31 mouse cellular contexts compared by ENCODE assay signal in genomic region chr7:67211971-67212370, GRCm38 (mm10). TPM values are rescaled to one million over a fixed set of nuclear protein-coding genes. Genes with fewer than 3 reads are reported as not detected.
DNase-seq lines count a peak whose midpoint lies in the region; ATAC-seq and TF ChIP-seq lines count a peak whose summit lies in the region.
"Had no signal": no experiment of that assay in that cellular context is flagged by ENCODE, and none has a peak within 500 bp of the region (broad histone marks: within the 10 kb centered on the region; RNA-seq: fewer than 3 reads in every experiment).

No protein-coding gene starts in this region.

- H3K9me3 ChIP-seq in hindbrain, embryonic 10.5 days = no peaks in the 10 kb centered on the region
- no peaks in the 10 kb centered on the region for H3K9me3 ChIP-seq in hindbrain, embryonic 13.5 days
- no peaks in the 10 kb centered on the region for H3K9me3 ChIP-seq in stomach, embryonic 15.5 days
- H3K9me3 ChIP-seq: embryonic facial prominence, embryonic 15.5 days; forebrain, embryonic 12.5 days; G1E; heart, embryonic 12.5 days; intestine, embryonic 15.5 days; limb, embryonic 10.5 days; limb, embryonic 15.5 days; midbrain, embryonic 10.5 days; midbrain, embryonic 15.5 days; neural tube, embryonic 12.5 days had no signal

- no peak for ATAC-seq in hindbrain, embryonic 13.5 days (ENCODE audit: low FRiP score)
- ATAC-seq in stomach, embryonic 15.5 days (ENCODE audit: insufficient read depth, low FRiP score, low read depth) = peak; percentile 43; the same call in 1 of the 2 replicates
- ATAC-seq: forebrain, postnatal 0 days; hindbrain, postnatal 0 days; intestine, embryonic 15.5 days; midbrain, embryonic 15.5 days had no signal

- H3K27me3 ChIP-seq in hindbrain, embryonic 10.5 days (ENCODE audit: insufficient read depth, poor library complexity, severe bottlenecking) = no peaks in the 10 kb centered on the region
- no peaks in the 10 kb centered on the region for H3K27me3 ChIP-seq in hindbrain, embryonic 13.5 days
- H3K27me3 ChIP-seq in stomach, embryonic 15.5 days (replicated peaks) = no peaks in the 10 kb centered on the region
- no peaks in the 10 kb centered on the region for H3K27me3 ChIP-seq in kidney, adult 2 months (replicated peaks; ENCODE audit: control insufficient read depth, insufficient read depth, low read length)
- H3K27me3 ChIP-seq: embryonic facial prominence, embryonic 15.5 days; forebrain, embryonic 12.5 days; heart, embryonic 12.5 days; intestine, embryonic 15.5 days; limb, embryonic 15.5 days; midbrain, embryonic 15.5 days; neural tube, embryonic 12.5 days had no signal

- 43% methylated on average over 4 of the region's 4 CpGs for WGBS in hindbrain, embryonic 10.5 days
- 29% methylated on average over 4 of the region's 4 CpGs for WGBS in hindbrain, embryonic 13.5 days
- 56% methylated on average over 4 of the region's 4 CpGs for WGBS in stomach, embryonic 15.5 days
- 77% methylated on average over 4 of the region's 4 CpGs for WGBS in kidney, adult 2 months

- no peak overlapping the region for H3K9ac ChIP-seq in hindbrain, embryonic 13.5 days
- no peak overlapping the region for H3K9ac ChIP-seq in stomach, embryonic 15.5 days
- H3K9ac ChIP-seq: embryonic facial prominence, embryonic 15.5 days; forebrain, embryonic 12.5 days; forebrain, postnatal 0 days; heart, embryonic 12.5 days; intestine, embryonic 15.5 days; limb, embryonic 15.5 days; liver, embryonic 14.5 days; lung, embryonic 14.5 days; midbrain, embryonic 15.5 days; neural tube, embryonic 12.5 days had no signal

- no peak for TF ChIP-seq CTCF in kidney, adult 2 months (conservative IDR thresholded peaks at IDR 0.05; ENCODE audit: insufficient read depth, insufficient read length, low read depth, low read length)

- TF ChIP-seq POLR2A in kidney, adult 2 months (IDR thresholded peaks at IDR 0.05; ENCODE audit: low read depth, low read length) = no peak

- no peak overlapping the region for H3K4me3 ChIP-seq in hindbrain, embryonic 10.5 days
- H3K4me3 ChIP-seq in hindbrain, embryonic 13.5 days = no peak overlapping the region
- H3K4me3 ChIP-seq in stomach, embryonic 15.5 days (replicated peaks) = no peak overlapping the region
- no peak overlapping the region for H3K4me3 ChIP-seq in kidney, adult 2 months (ENCODE audit: insufficient read depth, low read depth, low read length)
- H3K4me3 ChIP-seq: embryonic facial prominence, embryonic 15.5 days; forebrain, embryonic 12.5 days; heart, embryonic 12.5 days; intestine, embryonic 15.5 days; limb, embryonic 10.5 days; limb, embryonic 15.5 days; midbrain, embryonic 10.5 days; midbrain, embryonic 15.5 days; neural tube, embryonic 12.5 days had no signal

- peak; percentile 21 for DNase-seq in adrenal gland, postnatal 10 days
- no peak for DNase-seq in adrenal gland, adult 8-10 months
- DNase-seq in hindbrain, embryonic 10.5 days (ENCODE audit: low spot score) = peak; percentile 25
- peak; percentile 46 for DNase-seq in embryo, embryonic 10.5 days (ENCODE audit: low spot score)
- DNase-seq in kidney, adult 2 months = no peak
- no peak for DNase-seq in layer of hippocampus, postnatal 25 days (ENCODE audit: extremely low spot score in 1 of 2, low spot score in 1 of 2)
- DNase-seq: adrenal gland, adult 2 months; cerebellum, adult 2 months; cerebellum, postnatal 14 days; forebrain, postnatal 0 days; gastrocnemius, postnatal 14 days; heart, postnatal 4 days; kidney, adult 8-10 months; lung, embryonic 14.5 days; lung, postnatal 14 days; thymus, postnatal 14 days had no signal

- no peaks in the 10 kb centered on the region for H3K36me3 ChIP-seq in hindbrain, embryonic 10.5 days
- no peaks in the 10 kb centered on the region for H3K36me3 ChIP-seq in hindbrain, embryonic 13.5 days
- no peaks in the 10 kb centered on the region for H3K36me3 ChIP-seq in stomach, embryonic 15.5 days
- H3K36me3 ChIP-seq in kidney, adult 2 months (ENCODE audit: control insufficient read depth, insufficient read depth, low read length) = no peaks in the 10 kb centered on the region
- H3K36me3 ChIP-seq: embryonic facial prominence, embryonic 15.5 days; forebrain, embryonic 12.5 days; G1E; heart, embryonic 12.5 days; intestine, embryonic 15.5 days; limb, embryonic 10.5 days; limb, embryonic 15.5 days; midbrain, embryonic 10.5 days; midbrain, embryonic 15.5 days; neural tube, embryonic 12.5 days had no signal

- H3K27ac ChIP-seq in hindbrain, embryonic 10.5 days = peak overlapping the region; percentile 66; the same call in 1 of the 2 replicates
- H3K27ac ChIP-seq in hindbrain, embryonic 13.5 days = no peak overlapping the region
- no peak overlapping the region for H3K27ac ChIP-seq in stomach, embryonic 15.5 days
- no peak overlapping the region for H3K27ac ChIP-seq in kidney, adult 2 months (ENCODE audit: insufficient read depth, low read depth, low read length)
- H3K27ac ChIP-seq: embryonic facial prominence, embryonic 15.5 days; forebrain, embryonic 12.5 days; hindbrain, postnatal 0 days; intestine, embryonic 15.5 days; kidney, postnatal 0 days; limb, embryonic 10.5 days; limb, embryonic 15.5 days; liver, embryonic 14.5 days; midbrain, embryonic 15.5 days; neural tube, embryonic 12.5 days had no signal

- peaks cover 40% of the 10 kb centered on the region for H3K4me1 ChIP-seq in hindbrain, embryonic 10.5 days (replicated peaks)
- peaks cover 7% of the 10 kb centered on the region; the same call in 1 of the 2 replicates for H3K4me1 ChIP-seq in hindbrain, embryonic 13.5 days (replicated peaks)
- no peaks in the 10 kb centered on the region for H3K4me1 ChIP-seq in stomach, embryonic 15.5 days
- H3K4me1 ChIP-seq in kidney, adult 2 months (ENCODE audit: control insufficient read depth, insufficient read depth, low read length) = peaks cover 6% of the 10 kb centered on the region; the same call in 1 of the 2 replicates
- H3K4me1 ChIP-seq: intestine, embryonic 15.5 days; limb, embryonic 15.5 days; midbrain, embryonic 15.5 days had no signal

- no peak overlapping the region for H3K4me2 ChIP-seq in hindbrain, embryonic 13.5 days
- no peak overlapping the region for H3K4me2 ChIP-seq in stomach, embryonic 15.5 days
- H3K4me2 ChIP-seq: embryonic facial prominence, embryonic 15.5 days; forebrain, embryonic 12.5 days; heart, embryonic 12.5 days; intestine, embryonic 15.5 days; limb, embryonic 15.5 days; lung, embryonic 14.5 days; midbrain, embryonic 15.5 days; neural tube, embryonic 12.5 days had no signal

RNA-seq across cellular contexts. Expression of gene Lysmd4, which starts 10.4 kb away (rescaled TPM):
- total RNA-seq in adrenal gland, postnatal 10 days (2021) = 10 to 100 TPM in 1 of 2 experiments, 1 to 10 TPM in 1; 9.9 to 12.7 TPM
- total RNA-seq in adrenal gland, adult 8-10 months (2022) = 10 to 100 TPM; 12.1 to 13.8 (median 12.5) TPM
- polyA plus RNA-seq in hindbrain, embryonic 10.5 days (2016; fragmentation: Nextera tagmentation; extraction: Ambion mirVana) = 14.7 and 18.7 TPM in 2 replicates
- polyA plus RNA-seq in hindbrain, embryonic 13.5 days (2015; fragmentation: Nextera tagmentation; extraction: Ambion mirVana) = 31.6 and 32.7 TPM in 2 replicates
- 11.9 and 12.8 TPM in 2 replicates for polyA plus RNA-seq in stomach, embryonic 15.5 days (2015; fragmentation: Nextera tagmentation; extraction: Ambion mirVana)
- polyA plus RNA-seq in kidney, adult 2 months (2012; rRNA removed) = 11.0 and 11.2 TPM in 2 replicates
- total RNA-seq in layer of hippocampus, postnatal 25 days (2021) = 10 to 100 TPM; 32.3 to 37.1 TPM

Comparison
In these comparisons a context has a peak if more than half of its experiments do, and no peak if none do; other contexts are left out.
1. DNase-seq: peak in adrenal gland, postnatal 10 days (single experiment), hindbrain, embryonic 10.5 days (single experiment) and embryo, embryonic 10.5 days (single experiment); none in adrenal gland, adult 8-10 months (single experiment), kidney, adult 2 months (single experiment) and layer of hippocampus, postnatal 25 days (0 of 2).